Mouse (Mus musculus): ENCODE results near the gene Adprm. TPM values are rescaled to one million over a fixed set of nuclear protein-coding genes. Genes with fewer than 3 reads are reported as not detected.

The Adprm gene
- total RNA-seq, 1 experiment from 2014 or later = 32.8 TPM

- ATAC-seq (replicated peaks; ENCODE audit: insufficient number of reproducible peaks, low FRiP score, low TSS enrichment, poor library complexity, severe bottlenecking) = no peak
These were observed 53.7 kb downstream of the Adprm start for GRCm38 (mm10) chr11:66998467-66999403.

- no peak for ATAC-seq (replicated peaks; ENCODE audit: insufficient number of reproducible peaks, low FRiP score, low TSS enrichment, poor library complexity, severe bottlenecking)
These were observed 55.9 kb downstream of the Adprm start for GRCm38 (mm10) chr11:66996446-66996845.

- no peak for ATAC-seq (replicated peaks; ENCODE audit: insufficient number of reproducible peaks, low FRiP score, low TSS enrichment, poor library complexity, severe bottlenecking)
These were observed 58.7 kb downstream of the Adprm start for GRCm38 (mm10) chr11:66993674-66994073.

- no peak for ATAC-seq (replicated peaks; ENCODE audit: insufficient number of reproducible peaks, low FRiP score, low TSS enrichment, poor library complexity, severe bottlenecking)
These were observed 60.2 kb downstream of the Adprm start for GRCm38 (mm10) chr11:66992150-66992549.

Other genes starting within 250 kb of the Adprm start
- not detected in 3 replicates for gene Pirt, start 140.6 kb downstream of the Adprm start, total RNA-seq (2017)
- not detected in 3 replicates for gene Tmem238l, start 96.0 kb downstream of the Adprm start, total RNA-seq (2017)
- gene Tmem220, start 27.4 kb downstream of the Adprm start, total RNA-seq (2017) = 1.3 to 4.1 TPM in 2 of 3 replicates, not detected in the other
- gene Sco1, start 76 bp upstream of the Adprm start, total RNA-seq (2017) = 13.8 to 17.9 TPM (median 14.6 TPM) in 3 replicates
- gene Myh3, start 25.7 kb upstream of the Adprm start, total RNA-seq (2017) = not detected in 3 replicates
- gene Myh2, start 118.4 kb upstream of the Adprm start, total RNA-seq (2017) = not detected in 3 replicates
- not detected in 3 replicates for gene Myh1, start 147.5 kb upstream of the Adprm start, total RNA-seq (2017)
- gene Myh4, start 185.4 kb upstream of the Adprm start, total RNA-seq (2017) = not detected in 3 replicates
- gene Myh8, start 224.5 kb upstream of the Adprm start, total RNA-seq (2017) = not detected in 3 replicates